Mouse (Mus musculus): ENCODE measurements around the gene Glrx2.
"Not testable (repeated sequence)": the region's sequence is repeated elsewhere in the genome, so short reads cannot be mapped to it uniquely, and the experiment has no call there.

Glrx2 gene

DNA sequence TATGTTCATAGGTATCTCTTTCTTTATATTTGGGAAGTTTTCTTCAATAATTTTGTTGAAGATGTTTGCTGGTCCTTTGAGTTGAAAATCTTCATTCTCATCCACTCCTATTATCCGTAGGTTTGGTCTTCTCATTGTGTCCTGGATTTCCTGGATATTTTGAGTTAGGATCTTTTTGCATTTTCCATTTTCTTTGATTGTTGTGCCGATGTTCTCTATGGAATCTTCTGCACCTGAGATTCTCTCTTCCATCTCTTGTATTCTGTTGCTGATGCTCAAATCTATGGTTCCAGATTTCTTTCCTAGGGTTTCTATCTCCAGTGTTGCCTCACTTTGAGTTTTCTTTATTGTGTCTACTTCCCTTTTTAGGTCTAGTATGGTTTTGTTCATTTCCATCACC, at the start of gene Glrx2:
TSS of gene Glrx2 (plus strand) at position 301 of the 400 bp plus-strand sequence.
- DNase-seq (ENCODE audit: extremely low spot score, low read depth, low spot score), result not testable (repeated sequence)

DNA sequence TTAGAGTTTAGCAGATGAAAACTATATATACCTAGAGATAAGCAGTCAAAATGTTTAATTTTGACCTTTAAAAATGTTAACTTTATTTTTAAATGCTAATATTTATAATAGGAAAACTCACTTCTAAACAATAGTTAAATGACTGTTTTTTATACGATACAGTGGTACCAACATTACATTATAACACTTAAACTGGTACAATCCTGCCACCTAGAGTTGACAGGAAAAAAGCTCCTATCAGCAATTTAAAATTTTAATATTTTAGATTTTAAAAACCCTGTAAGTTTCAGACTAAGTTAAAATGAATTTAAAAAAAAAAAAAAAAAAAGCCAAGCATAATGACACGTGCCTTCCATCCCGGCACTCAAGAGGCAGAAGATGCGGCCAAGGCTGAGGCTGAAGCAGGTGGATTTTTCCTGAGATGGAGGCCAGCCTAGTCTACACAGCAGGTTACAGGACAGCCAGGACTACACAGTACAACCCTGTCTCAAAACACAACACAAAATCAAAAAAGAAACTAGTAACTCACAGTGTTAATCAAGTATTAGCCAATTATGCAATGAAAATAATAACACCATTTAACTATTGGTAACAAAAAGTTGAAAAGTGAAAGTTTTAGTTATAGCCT, 40.3 kb upstream of the Glrx2 start:
- no peak for DNase-seq (ENCODE audit: extremely low spot score, low read depth, low spot score)

DNA sequence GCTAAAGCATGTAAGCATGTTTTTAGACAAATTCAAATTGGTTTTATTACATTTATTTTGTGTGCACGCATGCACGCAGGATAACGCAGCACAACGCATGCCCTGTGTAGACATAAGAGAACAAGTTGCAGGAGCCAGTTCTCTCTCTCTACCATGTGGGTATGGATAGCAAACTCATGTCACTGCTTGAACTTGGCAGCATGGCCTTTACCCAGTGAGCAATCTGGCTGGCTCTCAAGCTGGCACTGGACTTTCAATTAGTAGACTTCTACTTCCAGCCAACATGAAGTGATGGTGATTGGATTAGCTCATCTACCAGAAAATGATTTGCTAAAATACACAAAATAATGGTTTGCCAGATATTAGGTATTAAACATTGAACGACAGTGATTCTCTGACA, 35.0 kb upstream of the Glrx2 start:
- no peak for DNase-seq (ENCODE audit: extremely low spot score, low read depth, low spot score)

DNA sequence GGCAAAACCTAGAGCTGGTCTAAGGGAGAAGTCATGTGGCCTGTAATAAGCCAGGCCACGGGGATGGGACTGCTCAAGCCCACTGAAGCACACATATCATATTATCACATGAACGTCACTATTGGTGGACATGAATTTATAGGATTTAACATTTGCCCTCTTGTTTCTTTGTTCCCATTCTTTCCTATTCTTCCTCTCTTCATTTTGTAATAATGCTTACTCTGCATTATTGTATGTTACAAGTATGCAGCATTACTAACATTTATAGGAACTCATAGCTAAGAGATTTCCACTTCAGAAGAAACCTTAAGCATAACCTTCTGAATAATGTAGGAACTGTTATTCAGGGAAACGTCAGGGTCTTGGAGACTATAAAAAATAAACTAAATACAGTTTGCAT, 31.3 kb upstream of the Glrx2 start:
- DNase-seq (ENCODE audit: extremely low spot score, low read depth, low spot score), result no peak

DNA sequence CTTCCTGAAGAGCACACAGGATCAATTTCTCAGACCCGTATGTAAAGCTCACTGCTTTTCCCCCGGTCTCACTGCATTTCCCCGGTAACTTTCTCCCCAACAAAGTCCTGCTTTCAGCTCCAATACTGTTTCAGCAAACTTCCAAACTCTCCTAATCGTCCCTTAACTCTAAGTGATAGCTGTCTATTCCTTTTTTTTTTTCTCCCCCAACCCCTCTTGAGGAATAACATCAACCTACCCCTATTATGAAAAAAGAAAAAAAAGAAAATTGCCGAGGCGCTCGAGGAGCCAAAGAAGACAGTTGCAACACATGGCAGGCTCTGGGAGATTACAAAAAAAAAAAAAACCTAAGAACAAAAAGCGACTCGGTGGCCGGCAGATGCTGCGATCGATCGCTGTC, 14.4 kb upstream of the Glrx2 start:
- no peak for DNase-seq (ENCODE audit: extremely low spot score, low read depth, low spot score)

DNA sequence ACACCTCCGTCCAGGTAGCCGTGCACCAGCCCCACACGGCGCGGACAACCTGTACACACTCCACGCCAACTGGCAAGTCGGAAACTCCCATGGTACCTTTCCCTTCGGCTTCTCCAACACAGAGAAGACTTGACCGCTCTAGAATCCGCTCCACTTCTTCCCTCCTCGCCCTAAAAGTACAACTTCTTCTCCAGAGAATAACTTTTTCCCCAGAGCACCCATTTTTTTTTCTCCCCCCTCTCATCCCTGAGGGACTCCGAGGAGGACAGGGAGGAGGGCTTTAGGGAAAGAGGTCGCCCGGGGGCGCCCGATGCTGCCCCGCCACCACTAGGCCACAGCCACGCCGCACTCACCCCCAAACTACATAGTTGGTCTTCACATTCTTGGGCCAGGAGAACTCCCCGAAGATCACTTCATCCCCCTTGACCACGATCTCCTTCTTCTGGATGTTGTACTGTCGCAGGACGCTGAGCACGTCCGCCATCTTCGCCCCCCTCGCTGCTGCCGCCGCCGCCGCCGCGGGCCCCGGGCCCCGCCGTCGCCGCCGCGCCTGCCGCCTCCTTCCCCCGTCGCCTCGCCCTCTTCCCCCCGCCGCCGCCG, 13.9 kb upstream of the Glrx2 start:
- no peak for DNase-seq (ENCODE audit: extremely low spot score, low read depth, low spot score)

DNA sequence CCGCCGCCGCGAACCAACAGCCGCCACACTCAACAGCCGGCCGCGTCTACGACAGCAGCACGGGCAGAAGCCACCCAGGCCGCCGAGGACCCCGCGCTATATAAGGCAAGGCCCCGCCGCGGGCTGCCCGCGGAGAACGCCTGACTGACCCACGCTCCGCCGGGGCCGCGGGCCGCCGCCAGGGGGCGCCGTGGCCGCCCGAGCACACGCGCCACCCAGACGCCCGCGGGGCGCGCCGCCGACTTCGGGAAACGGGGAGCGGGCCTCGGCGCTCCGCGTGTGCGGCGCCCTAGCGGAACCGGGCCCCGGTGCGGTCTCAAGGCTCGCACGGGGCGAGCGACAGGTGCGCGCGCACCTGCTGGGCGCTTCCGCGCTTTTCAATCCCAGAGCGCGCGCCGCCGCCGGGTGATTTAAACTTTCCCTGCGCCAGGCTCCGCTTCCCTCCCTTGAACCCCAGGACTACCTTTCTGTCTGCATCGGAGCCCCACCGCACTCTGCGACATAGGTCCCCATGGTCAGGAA, 13.3 kb upstream of the Glrx2 start, which contains the start of gene Cdc73:
TSS of gene Cdc73 (minus strand) at position 153 of the 522 bp plus-strand sequence.
- no peak for DNase-seq (ENCODE audit: extremely low spot score, low read depth, low spot score)

DNA sequence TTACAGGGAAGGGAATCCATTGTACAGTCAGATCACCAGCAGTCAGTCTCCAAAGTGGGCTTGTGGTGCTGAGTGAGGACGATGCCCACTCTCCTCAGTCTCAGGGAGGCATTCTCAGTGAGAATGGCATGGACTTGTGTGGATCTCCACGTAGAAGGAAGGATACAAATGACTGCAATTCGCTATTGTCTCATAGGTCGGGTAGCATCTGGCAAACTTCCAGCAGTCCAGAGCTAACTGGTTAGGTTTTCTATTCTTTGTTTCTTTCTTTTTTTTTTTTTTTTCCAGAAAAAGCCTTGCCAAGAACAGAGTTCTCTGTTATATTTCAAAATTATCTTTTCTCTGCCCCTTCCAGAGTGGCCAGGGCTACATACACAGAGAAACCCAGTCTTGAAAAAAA, 9.1 kb upstream of the Glrx2 start:
- DNase-seq (ENCODE audit: extremely low spot score, low read depth, low spot score), result no peak

DNA sequence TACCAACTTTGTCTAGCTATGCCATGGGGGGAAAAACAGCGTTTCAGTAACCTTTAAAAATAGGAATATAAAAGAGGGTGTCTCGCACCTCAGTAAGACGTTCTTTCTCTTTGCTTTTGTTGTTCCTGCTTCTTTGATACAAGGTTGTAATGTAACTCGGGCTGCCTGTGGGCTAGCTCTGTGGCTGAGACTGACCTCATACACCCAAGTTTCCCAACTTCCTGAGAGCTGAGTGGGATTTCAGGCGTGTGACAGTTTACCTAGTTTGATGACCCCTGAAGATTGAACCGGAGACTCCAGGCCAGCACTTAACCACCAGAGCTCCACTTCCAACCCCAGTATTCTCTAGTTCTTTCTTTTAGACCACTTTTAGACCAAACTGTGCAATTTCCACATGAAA, 7.8 kb upstream of the Glrx2 start:
- no peak for DNase-seq (ENCODE audit: extremely low spot score, low read depth, low spot score)

DNA sequence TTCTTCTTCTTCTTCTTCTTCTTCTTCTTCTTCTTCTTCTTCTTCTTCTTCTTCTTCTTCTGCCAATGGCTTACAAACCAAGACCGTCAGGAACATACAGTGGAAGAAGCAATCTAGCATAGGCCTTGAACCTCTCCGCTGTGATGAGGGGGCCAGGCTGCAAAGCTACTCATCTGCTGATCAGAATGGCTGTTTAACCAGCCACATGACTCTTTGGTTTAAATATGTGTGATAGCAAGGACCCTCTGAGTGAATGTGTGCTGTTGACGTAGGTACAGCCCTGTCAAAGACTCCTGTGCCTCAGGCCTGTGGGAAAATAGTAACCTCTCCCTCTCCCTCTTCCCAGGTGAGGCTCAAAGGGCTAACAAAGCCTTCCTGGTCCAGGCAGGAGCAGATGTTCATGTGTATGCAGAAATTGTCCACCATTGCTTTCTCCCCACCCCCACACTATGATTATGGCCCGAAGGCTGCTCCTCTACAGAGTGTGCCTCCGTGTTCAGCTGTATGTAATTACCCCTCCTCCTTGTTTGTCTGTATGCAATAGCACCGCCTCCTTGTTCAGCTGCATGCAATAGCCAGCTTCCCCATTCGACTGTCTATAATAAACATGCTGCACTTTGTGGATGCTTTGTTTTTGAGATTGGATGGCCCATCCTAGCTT, 6.0 kb upstream of the Glrx2 start:
- no peak for DNase-seq (ENCODE audit: extremely low spot score, low read depth, low spot score)

DNA sequence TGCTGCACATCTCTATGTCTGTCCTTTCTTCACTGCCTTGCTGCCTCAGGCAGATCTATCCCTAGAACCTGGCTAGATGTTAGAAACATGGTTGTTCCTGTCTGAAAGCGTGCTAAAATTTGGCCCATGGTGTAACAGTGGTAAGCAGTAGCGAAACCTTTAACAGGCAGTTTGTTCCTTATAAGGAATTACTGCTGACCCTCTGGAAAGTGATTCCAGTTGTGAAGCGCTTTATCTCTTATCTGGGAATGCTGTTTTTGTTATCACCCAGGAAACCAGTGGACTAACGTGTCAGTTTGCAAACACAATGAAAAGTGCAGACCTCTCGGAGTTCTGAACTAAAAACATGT, 5.5 kb upstream of the Glrx2 start:
- DNase-seq (ENCODE audit: extremely low spot score, low read depth, low spot score), result no peak

DNA sequence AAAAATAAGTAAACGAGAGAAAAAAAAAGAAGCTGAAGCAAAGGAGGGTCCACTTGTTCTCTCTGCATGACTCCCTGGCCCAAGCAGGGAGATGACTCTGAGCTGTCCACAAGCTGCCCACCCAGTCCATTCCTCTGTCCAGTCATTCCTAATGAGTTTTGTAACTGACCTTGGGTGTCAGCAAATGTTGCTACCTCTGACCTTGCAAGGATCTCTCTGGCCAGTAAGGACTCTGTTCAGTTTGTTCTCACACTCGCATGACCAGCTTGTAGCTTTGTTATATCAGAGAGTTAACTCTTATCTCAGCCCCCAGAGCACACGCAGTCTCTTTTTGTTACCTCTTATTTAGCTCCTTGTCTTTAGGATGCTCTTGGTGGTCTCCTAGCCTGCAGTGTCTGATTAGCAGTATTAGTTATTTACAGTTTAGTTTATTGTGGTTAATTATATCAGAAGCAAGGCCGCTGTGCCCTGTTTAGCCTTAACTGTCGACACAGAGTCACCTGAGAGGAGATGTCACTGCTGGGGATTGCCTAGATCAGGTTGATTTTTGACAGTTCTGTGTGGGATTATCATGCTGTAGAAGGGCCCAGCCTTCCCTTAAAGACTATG, 8.4 kb downstream of the Glrx2 start:
- no peak for DNase-seq (ENCODE audit: extremely low spot score, low read depth, low spot score)

DNA sequence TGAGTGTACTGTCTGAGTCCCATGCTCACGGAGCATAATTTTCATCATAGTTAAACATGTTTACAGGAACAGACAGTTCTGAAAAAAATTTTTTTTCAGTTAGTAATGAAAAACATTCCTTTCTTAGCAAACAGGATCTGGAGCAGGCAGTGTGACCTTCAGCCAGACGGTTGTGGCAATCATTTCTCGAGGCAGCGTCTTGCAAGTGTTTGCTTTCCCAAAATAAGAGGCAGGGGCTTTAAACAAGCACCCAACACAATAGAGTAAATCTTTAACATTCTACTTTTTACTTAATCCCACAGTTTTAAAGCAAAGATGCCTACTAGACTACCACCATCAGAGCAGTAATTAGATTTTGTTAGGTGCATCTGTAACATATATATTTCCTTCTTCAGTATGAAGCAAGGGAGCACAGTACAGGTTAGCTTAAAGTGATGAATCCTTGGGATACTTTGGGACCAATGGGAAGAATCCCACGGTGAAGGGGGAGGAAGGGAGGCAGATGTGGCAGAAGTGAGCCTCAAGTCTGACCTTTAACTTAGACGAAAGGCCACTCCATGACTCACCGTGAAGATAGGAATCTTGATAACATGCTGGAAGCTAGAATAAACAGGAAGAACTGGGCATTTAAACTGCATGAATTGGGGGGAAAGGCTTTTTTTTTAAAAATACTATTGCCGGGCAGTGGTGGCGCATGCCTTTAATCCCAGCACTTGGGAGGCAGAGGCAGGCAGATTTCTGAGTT, 11.7 kb downstream of the Glrx2 start:
- no peak for DNase-seq (ENCODE audit: extremely low spot score, low read depth, low spot score)

DNA sequence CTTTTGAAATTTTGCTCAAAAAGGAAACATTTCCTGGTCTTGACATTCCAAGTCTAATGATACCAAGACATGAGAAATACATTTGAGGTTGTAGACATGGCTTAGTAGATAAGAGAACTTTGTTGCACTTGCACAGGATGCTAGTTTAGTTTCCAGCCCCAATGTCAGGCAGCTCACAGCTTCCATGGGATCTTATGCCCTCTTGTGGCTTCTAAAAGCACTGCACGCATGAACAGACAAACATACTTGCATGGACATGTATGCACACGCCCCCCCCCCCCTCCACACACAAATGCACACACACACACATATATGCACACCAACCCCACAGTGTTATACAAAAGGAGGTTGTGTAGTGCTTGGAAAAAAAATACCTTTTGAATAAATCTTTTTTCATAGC, 14.8 kb downstream of the Glrx2 start:
- no peak for DNase-seq (ENCODE audit: extremely low spot score, low read depth, low spot score)

DNA sequence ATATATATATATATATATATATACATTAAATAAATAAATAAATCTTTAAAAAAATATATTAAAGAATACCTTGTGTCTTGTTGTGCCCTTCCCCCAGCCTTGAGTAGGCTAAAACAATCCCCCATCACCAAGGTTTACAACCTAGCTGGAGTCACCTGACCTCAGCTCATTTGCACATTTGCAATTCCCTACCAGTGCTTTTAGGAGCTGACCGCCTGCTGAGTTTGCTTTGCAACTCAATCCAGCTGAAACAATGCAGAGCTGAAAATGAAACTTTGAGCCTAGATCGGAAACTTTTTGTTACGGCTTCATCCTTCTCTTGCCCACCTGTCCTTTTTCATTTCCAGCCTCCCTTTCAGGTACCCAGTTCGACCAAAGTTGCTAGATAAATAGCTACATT, 15.6 kb downstream of the Glrx2 start:
- no peak for DNase-seq (ENCODE audit: extremely low spot score, low read depth, low spot score)

DNA sequence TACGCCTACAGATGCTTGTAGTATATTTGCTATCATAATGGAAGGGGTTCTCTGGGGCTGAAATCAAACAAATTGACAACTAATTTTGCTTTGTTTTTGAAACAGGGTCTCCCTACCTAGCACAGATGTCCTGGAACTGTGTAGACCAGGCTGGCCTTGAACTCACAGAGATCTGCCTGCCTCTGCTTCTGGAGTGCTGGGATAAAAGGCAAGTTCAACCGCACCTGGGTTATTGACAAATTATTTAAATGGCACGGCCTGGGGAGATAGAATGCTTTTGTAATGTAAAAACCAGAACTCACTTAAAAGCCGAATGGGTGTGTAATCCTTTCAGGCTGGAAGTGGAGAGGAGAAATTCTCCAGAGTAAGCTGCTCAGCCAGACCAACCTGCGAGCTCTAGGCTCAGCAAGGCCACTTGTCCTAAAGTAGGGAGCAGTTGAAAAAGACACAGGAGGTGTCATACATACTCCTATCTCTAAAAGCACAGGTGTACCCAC, 17.8 kb downstream of the Glrx2 start:
- DNase-seq (ENCODE audit: extremely low spot score, low read depth, low spot score), result no peak

DNA sequence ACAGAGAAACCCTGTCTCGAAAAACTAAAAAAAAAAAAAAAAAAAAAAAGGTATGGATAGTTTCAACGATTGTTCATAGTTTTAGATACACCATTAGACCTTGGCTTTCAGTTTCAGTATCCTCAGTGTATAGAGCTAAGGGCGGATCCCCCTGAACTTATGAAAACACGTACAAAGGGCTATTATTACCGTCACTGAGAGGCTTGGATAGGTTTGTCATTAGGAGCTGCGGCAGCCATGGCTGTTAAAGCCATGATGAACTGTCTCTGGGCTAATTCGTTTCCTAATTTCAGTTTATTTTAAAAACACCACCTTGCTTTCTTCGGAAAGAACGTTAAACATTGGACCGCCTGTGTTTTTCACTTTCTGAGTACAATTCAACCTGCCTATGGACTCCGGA, 22.7 kb downstream of the Glrx2 start:
- no peak for DNase-seq (ENCODE audit: extremely low spot score, low read depth, low spot score)

DNA sequence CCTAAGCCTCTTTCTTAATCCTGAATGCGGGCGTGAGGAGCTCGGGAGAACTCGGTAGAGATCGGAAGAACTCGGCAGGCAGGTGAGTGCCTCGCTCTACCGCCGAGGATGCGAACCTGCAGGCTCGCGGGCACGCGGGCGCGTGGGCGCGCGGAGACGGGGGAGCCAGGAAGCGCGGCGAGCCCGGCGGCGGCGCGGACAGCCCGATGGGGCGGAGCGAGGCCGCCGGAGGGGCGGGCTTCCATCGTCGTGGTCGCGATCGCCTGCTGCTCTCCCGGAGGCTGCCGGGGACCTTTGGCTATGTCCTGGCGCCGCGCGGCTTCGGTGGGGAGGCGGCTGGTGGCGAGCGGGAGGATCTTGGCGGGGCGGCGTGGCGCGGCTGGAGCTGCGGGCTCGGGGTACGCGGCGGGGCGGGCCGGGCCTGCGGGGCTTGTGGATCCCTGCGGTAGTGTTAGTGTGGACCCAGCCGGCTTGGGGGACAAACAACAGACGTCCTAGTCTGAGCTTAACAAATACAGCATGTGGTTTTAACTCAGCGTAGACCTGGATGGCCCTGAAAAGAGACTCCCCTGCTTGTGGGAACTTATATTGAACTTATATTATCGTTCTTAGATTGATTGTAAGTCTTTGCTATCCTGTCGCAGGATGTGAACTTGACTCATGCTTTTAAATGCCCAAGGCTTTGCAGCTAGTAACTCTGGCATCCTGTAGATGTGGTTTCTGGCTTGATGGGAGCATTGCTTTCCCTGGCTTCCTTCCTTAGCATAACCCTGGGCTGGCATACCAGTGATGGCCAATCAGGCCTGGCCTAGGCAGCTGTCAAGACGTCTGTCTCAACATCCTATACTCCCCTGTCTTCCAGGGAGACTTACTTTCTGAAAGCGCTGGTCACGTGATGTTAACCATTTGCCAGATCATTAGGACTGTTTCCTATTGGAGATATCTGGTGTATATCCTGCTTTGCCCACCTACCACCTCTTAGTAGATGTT, 23.5 kb downstream of the Glrx2 start:
- peak; percentile 49 for DNase-seq (ENCODE audit: extremely low spot score, low read depth, low spot score)

DNA sequence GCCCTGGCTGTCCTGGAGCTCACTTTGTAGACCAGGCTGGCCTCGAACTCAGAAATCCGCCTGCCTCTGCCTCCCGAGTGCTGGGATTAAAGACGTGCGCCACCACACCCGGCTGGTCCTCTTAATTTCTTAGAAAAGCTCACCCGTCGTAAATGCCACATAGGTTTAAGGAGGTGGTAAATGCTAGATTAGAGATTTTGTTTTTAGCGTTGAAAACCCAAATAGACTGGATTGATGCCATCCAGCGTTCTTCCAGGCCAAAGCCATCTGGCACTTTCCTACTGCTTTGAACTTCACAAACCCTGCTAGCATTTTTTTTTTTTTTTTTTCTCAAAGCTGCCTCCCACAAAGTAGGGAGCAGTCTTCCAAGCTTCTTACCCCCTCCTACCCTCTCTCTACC, 24.4 kb downstream of the Glrx2 start:
- no peak for DNase-seq (ENCODE audit: extremely low spot score, low read depth, low spot score)

DNA sequence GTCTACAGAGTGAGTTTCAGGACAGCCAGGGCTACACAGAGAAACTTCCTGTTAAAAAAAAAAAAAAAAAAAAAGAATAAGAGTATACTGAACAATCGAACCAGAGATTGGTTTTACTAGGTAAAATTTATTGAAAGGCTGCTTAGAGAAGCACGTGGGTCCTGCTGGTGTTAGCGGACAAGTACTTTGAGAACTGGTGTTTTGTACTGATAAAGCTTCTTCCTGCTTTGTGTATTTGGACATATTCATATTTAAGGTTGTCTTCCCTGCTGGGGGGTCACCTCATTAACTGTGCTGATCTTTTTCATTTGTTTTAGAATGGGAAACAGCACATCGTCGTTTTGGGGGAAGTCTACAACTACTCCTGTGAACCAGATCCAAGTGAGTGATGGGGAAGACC, 25.2 kb downstream of the Glrx2 start:
- no peak for DNase-seq (ENCODE audit: extremely low spot score, low read depth, low spot score)

Data from hindlimb bud, embryonic 11.5 days (tissue).